Mouse (Mus musculus): ENCODE data around the gene Mrpl41.

- peak; percentile 25; the same call in 1 of the 2 replicates for TF ChIP-seq CTCF (IDR thresholded peaks at IDR 0.05; ENCODE audit: low read depth, low read length)
- TF ChIP-seq POLR2A (IDR thresholded peaks at IDR 0.05; ENCODE audit: borderline replicate concordance, low read depth, low read length): no peak; the same call in none of the 2 replicates
These were observed 39.7 kb downstream of the Mrpl41 start, which contains the start of gene Arrdc1 for GRCm38 (mm10) chr2:24935057-24935796.
